In genomic region chr5:34758762-34759161, GRCm38 (mm10) we compare ENCODE assay signal across 27 mouse cellular contexts.
"Had no signal": no experiment of that assay in that cellular context is flagged by ENCODE, and none has a peak within 500 bp of the region (broad histone marks: within the 10 kb centered on the region; RNA-seq: fewer than 3 reads in every experiment).

No protein-coding gene starts in this region.

- H3K9me3 ChIP-seq: heart, embryonic 13.5 days; heart, embryonic 15.5 days; hindbrain, embryonic 12.5 days; kidney, embryonic 15.5 days; limb, embryonic 13.5 days; limb, embryonic 15.5 days; liver, embryonic 12.5 days had no signal

- H3K27ac ChIP-seq: heart, adult 2 months; heart, embryonic 13.5 days; heart, embryonic 15.5 days; hindbrain, embryonic 12.5 days; hindbrain, embryonic 14.5 days; kidney, embryonic 15.5 days; kidney, postnatal 0 days; limb, embryonic 13.5 days; limb, embryonic 15.5 days; liver, embryonic 12.5 days; liver, embryonic 14.5 days had no signal

- ATAC-seq: hindbrain, embryonic 16.5 days; intestine, embryonic 16.5 days; liver, embryonic 12.5 days had no signal

- H3K27me3 ChIP-seq: heart, embryonic 13.5 days; heart, embryonic 15.5 days; kidney, embryonic 15.5 days; limb, embryonic 13.5 days; limb, embryonic 15.5 days had no signal

- H3K9ac ChIP-seq: heart, embryonic 13.5 days; heart, embryonic 15.5 days; hindbrain, embryonic 12.5 days; hindbrain, embryonic 14.5 days; kidney, embryonic 15.5 days; limb, embryonic 13.5 days; limb, embryonic 15.5 days; liver, embryonic 12.5 days; liver, embryonic 14.5 days had no signal

- H3K4me2 ChIP-seq: heart, embryonic 11.5 days; heart, embryonic 13.5 days; heart, embryonic 15.5 days; hindbrain, embryonic 12.5 days; hindbrain, embryonic 14.5 days; kidney, embryonic 15.5 days; limb, embryonic 13.5 days; limb, embryonic 15.5 days; liver, embryonic 12.5 days had no signal

- H3K36me3 ChIP-seq: heart, embryonic 13.5 days; heart, embryonic 15.5 days; hindbrain, embryonic 12.5 days; kidney, embryonic 15.5 days; limb, embryonic 13.5 days; limb, embryonic 15.5 days; liver, embryonic 12.5 days had no signal

- H3K4me3 ChIP-seq: heart, adult 2 months; heart, embryonic 13.5 days; heart, embryonic 15.5 days; hindbrain, embryonic 12.5 days; kidney, embryonic 15.5 days; limb, embryonic 13.5 days; limb, embryonic 15.5 days; liver, embryonic 12.5 days had no signal

- DNase-seq: gastrocnemius, postnatal 14 days; gastrocnemius, postnatal 36 days; heart, adult 11 months; heart, adult 2 months; heart, postnatal 14 days; heart, postnatal 36 days; kidney, adult 11 months; kidney, adult 2 months; kidney, adult 9 months; kidney, postnatal 14 days; kidney, postnatal 36 days; layer of hippocampus, adult 9-11 months; layer of hippocampus, postnatal 36 days; left cerebral cortex, postnatal 4 days had no signal
